Mouse (Mus musculus) urinary bladder, adult 2 months (tissue): Measurements from ENCODE around the gene Igsf3. TPM values are rescaled to one million over a fixed set of nuclear protein-coding genes. Genes with fewer than 3 reads are reported as not detected.

Experiments
- DNase-seq: peaks from one replicate; pipeline ENCODE4 v3.0.0; 2022; ENCODE audit warnings: low spot score
- polyA plus RNA-seq: library from polyadenylated mRNA; depleted of rRNA; stranded (reverse); fragments of >200 nt; gene quantifications from 2 replicates; pipeline ENCODE4 v1.2.3, GENCODE M21; 2012

Igsf3 gene
- polyA plus RNA-seq, 1 experiment, result 5.5 TPM

- no peak for DNase-seq
These were observed 67.6 kb downstream of the Igsf3 start for GRCm38 (mm10) chr3:101444437-101444836.

GRCm38 (mm10) chr3:101447239-101447638 is 70.4 kb downstream of the Igsf3 start:
- DNase-seq, result no peak

- DNase-seq, result no peak
These were observed 71.9 kb downstream of the Igsf3 start for GRCm38 (mm10) chr3:101448765-101449164.

- peak; percentile 74 for DNase-seq
These were observed 74.0 kb downstream of the Igsf3 start for GRCm38 (mm10) chr3:101450811-101451428.

GRCm38 (mm10) chr3:101460618-101461017 is 83.7 kb downstream of the Igsf3 start:
- no peak for DNase-seq

- no peak for DNase-seq
These were observed 84.2 kb downstream of the Igsf3 start for GRCm38 (mm10) chr3:101461046-101461445.

- DNase-seq, result no peak
These were observed 84.9 kb downstream of the Igsf3 start for GRCm38 (mm10) chr3:101461816-101462215.

- peak; percentile 43 for DNase-seq
These were observed 85.4 kb downstream of the Igsf3 start for GRCm38 (mm10) chr3:101462294-101462693.

GRCm38 (mm10) chr3:101463491-101463890 is 86.6 kb downstream of the Igsf3 start:
- no peak for DNase-seq

GRCm38 (mm10) chr3:101469675-101470074 is 92.8 kb downstream of the Igsf3 start:
- DNase-seq, result no peak

GRCm38 (mm10) chr3:101471881-101472280 is 95.0 kb downstream of the Igsf3 start:
- no peak for DNase-seq

- DNase-seq, result no peak
These were observed 105.1 kb downstream of the Igsf3 start for GRCm38 (mm10) chr3:101481951-101482350.

GRCm38 (mm10) chr3:101483256-101483983 is 106.5 kb downstream of the Igsf3 start:
- DNase-seq, result no peak

- no peak for DNase-seq
These were observed 109.3 kb downstream of the Igsf3 start for GRCm38 (mm10) chr3:101486054-101486765.

- DNase-seq, result no peak
These were observed 110.6 kb downstream of the Igsf3 start for GRCm38 (mm10) chr3:101487436-101487835.

- no peak for DNase-seq
These were observed 111.3 kb downstream of the Igsf3 start for GRCm38 (mm10) chr3:101488204-101488603.

GRCm38 (mm10) chr3:101490515-101490914 is 113.6 kb downstream of the Igsf3 start:
- no peak for DNase-seq

- DNase-seq, result no peak
These were observed 116.0 kb downstream of the Igsf3 start for GRCm38 (mm10) chr3:101492908-101493307.

GRCm38 (mm10) chr3:101493937-101494459 is 117.1 kb downstream of the Igsf3 start:
- peak; percentile 38 for DNase-seq

GRCm38 (mm10) chr3:101497432-101498030 is 120.6 kb downstream of the Igsf3 start:
- DNase-seq, result no peak

GRCm38 (mm10) chr3:101499906-101500305 is 123.0 kb downstream of the Igsf3 start:
- DNase-seq, result no peak
